Mouse (Mus musculus): ENCODE data around the gene Col23a1. TPM values are rescaled to one million over a fixed set of nuclear protein-coding genes. Genes with fewer than 3 reads are reported as not detected.

Gene Col23a1
- polyA plus RNA-seq, 1 experiment from 2014 or later, result 8.0 TPM

- Histone ChIP-seq H3K4me1 (replicated peaks) (peaks cover 7% of the 10 kb centered on the region; the same call in 1 of the 2 replicates), H3K27ac (replicated peaks) (no peak overlapping the region), H3K27me3 (no peaks in the 10 kb centered on the region), H3K36me3 (no peaks in the 10 kb centered on the region), H3K4me2 (no peak overlapping the region), H3K4me3 (no peak overlapping the region), H3K9ac (no peak overlapping the region), H3K9me3 (no peaks in the 10 kb centered on the region)
- no peak for ATAC-seq (ENCODE audit: low read depth)
- 80% methylated on average over 14 of the region's 14 CpGs for WGBS
Measured at GRCm38 (mm10) chr11:51422713-51423112, 133.0 kb downstream of the Col23a1 start.

GRCm38 (mm10) chr11:51426155-51426554, 136.4 kb downstream of the Col23a1 start:
- ATAC-seq (ENCODE audit: low read depth), result no peak
- no peaks in the 10 kb centered on the region for H3K36me3 ChIP-seq
- WGBS, result 87% methylated on average over 3 of the region's 3 CpGs
- no peaks in the 10 kb centered on the region for H3K27me3 ChIP-seq
- no peak overlapping the region for H3K27ac ChIP-seq (replicated peaks)
- H3K4me1 ChIP-seq (replicated peaks), result no peaks in the 10 kb centered on the region; the same call in 1 of the 2 replicates
- no peaks in the 10 kb centered on the region for H3K9me3 ChIP-seq
- H3K9ac ChIP-seq, result no peak overlapping the region
- no peak overlapping the region for H3K4me3 ChIP-seq
- H3K4me2 ChIP-seq, result no peak overlapping the region

GRCm38 (mm10) chr11:51429428-51430179, 139.9 kb downstream of the Col23a1 start:
- H3K4me1 ChIP-seq (replicated peaks), result no peaks in the 10 kb centered on the region; the same call in 1 of the 2 replicates
- no peaks in the 10 kb centered on the region for H3K9me3 ChIP-seq
- no peak overlapping the region for H3K27ac ChIP-seq (replicated peaks)
- ATAC-seq (ENCODE audit: low read depth), result no peak
- no peak overlapping the region for H3K4me2 ChIP-seq
- no peaks in the 10 kb centered on the region for H3K36me3 ChIP-seq
- no peak overlapping the region for H3K4me3 ChIP-seq
- 48% methylated on average over 16 of the region's 16 CpGs for WGBS
- no peak overlapping the region for H3K9ac ChIP-seq
- no peaks in the 10 kb centered on the region for H3K27me3 ChIP-seq

- Histone ChIP-seq H3K9me3 (no peaks in the 10 kb centered on the region), H3K36me3 (no peaks in the 10 kb centered on the region), H3K27me3 (no peaks in the 10 kb centered on the region), H3K27ac (replicated peaks) (no peak overlapping the region), H3K9ac (no peak overlapping the region), H3K4me3 (no peak overlapping the region), H3K4me2 (no peak overlapping the region), H3K4me1 (replicated peaks) (no peaks in the 10 kb centered on the region; the same call in 1 of the 2 replicates)
- no peak for ATAC-seq (ENCODE audit: low read depth)
- WGBS, result 82% methylated on average over 8 of the region's 8 CpGs
Measured at GRCm38 (mm10) chr11:51430180-51430578, 140.5 kb downstream of the Col23a1 start.

GRCm38 (mm10) chr11:51431287-51431686, 141.6 kb downstream of the Col23a1 start:
- Histone ChIP-seq H3K27me3 (no peaks in the 10 kb centered on the region), H3K4me2 (no peak overlapping the region), H3K27ac (replicated peaks) (no peak overlapping the region), H3K4me1 (replicated peaks) (no peaks in the 10 kb centered on the region; the same call in 1 of the 2 replicates), H3K4me3 (no peak overlapping the region), H3K9me3 (no peaks in the 10 kb centered on the region), H3K9ac (no peak overlapping the region), H3K36me3 (no peaks in the 10 kb centered on the region)
- ATAC-seq (ENCODE audit: low read depth), result no peak
- WGBS, result 77% methylated on average over 3 of the region's 3 CpGs

GRCm38 (mm10) chr11:51431968-51432367, 142.2 kb downstream of the Col23a1 start:
- Histone ChIP-seq H3K27me3 (no peaks in the 10 kb centered on the region), H3K36me3 (no peaks in the 10 kb centered on the region), H3K9ac (no peak overlapping the region), H3K4me3 (no peak overlapping the region), H3K27ac (replicated peaks) (no peak overlapping the region), H3K4me2 (no peak overlapping the region), H3K9me3 (peaks cover 2% of the 10 kb centered on the region; the same call in 1 of the 2 replicates), H3K4me1 (replicated peaks) (no peaks in the 10 kb centered on the region; the same call in 1 of the 2 replicates)
- ATAC-seq (ENCODE audit: low read depth), result no peak
- WGBS, result 76% methylated on average over 8 of the region's 8 CpGs

- 94% methylated on average over 7 of the region's 7 CpGs for WGBS
- Histone ChIP-seq H3K27ac (replicated peaks) (no peak overlapping the region), H3K4me2 (no peak overlapping the region), H3K27me3 (no peaks in the 10 kb centered on the region), H3K4me1 (replicated peaks) (no peaks in the 10 kb centered on the region), H3K4me3 (no peak overlapping the region), H3K36me3 (no peaks in the 10 kb centered on the region), H3K9ac (no peak overlapping the region), H3K9me3 (peaks cover 5% of the 10 kb centered on the region; the same call in 1 of the 2 replicates)
- no peak for ATAC-seq (ENCODE audit: low read depth)
Measured at GRCm38 (mm10) chr11:51442006-51442405, 152.3 kb downstream of the Col23a1 start.

GRCm38 (mm10) chr11:51442599-51442998, 152.9 kb downstream of the Col23a1 start:
- no peak overlapping the region for H3K4me2 ChIP-seq
- no peak overlapping the region for H3K4me3 ChIP-seq
- no peaks in the 10 kb centered on the region for H3K9me3 ChIP-seq
- H3K27ac ChIP-seq (replicated peaks), result no peak overlapping the region
- ATAC-seq (ENCODE audit: low read depth), result no peak
- no peaks in the 10 kb centered on the region for H3K4me1 ChIP-seq (replicated peaks)
- no peaks in the 10 kb centered on the region for H3K27me3 ChIP-seq
- 69% methylated on average over 8 of the region's 8 CpGs for WGBS
- H3K36me3 ChIP-seq, result no peaks in the 10 kb centered on the region
- no peak overlapping the region for H3K9ac ChIP-seq

- WGBS, result 60% methylated on average over 2 of the region's 2 CpGs
- ATAC-seq (ENCODE audit: low read depth), result no peak
- H3K4me1 ChIP-seq (replicated peaks), result peaks cover 5% of the 10 kb centered on the region
- no peak overlapping the region for H3K4me2 ChIP-seq
- H3K36me3 ChIP-seq, result no peaks in the 10 kb centered on the region
- H3K4me3 ChIP-seq, result no peak overlapping the region
- H3K27me3 ChIP-seq, result no peaks in the 10 kb centered on the region
- no peak overlapping the region for H3K9ac ChIP-seq
- H3K9me3 ChIP-seq, result no peaks in the 10 kb centered on the region
- H3K27ac ChIP-seq (replicated peaks), result no peak overlapping the region
Measured at GRCm38 (mm10) chr11:51443818-51444217, 154.1 kb downstream of the Col23a1 start.

GRCm38 (mm10) chr11:51444649-51445048, 154.9 kb downstream of the Col23a1 start:
- Histone ChIP-seq H3K4me3 (no peak overlapping the region), H3K27ac (replicated peaks) (no peak overlapping the region), H3K9me3 (no peaks in the 10 kb centered on the region), H3K9ac (no peak overlapping the region), H3K4me2 (no peak overlapping the region), H3K4me1 (replicated peaks) (peaks cover 7% of the 10 kb centered on the region), H3K27me3 (no peaks in the 10 kb centered on the region), H3K36me3 (no peaks in the 10 kb centered on the region)
- 80% methylated on average over 7 of the region's 7 CpGs for WGBS
- ATAC-seq (ENCODE audit: low read depth), result no peak

GRCm38 (mm10) chr11:51446711-51447425, 157.1 kb downstream of the Col23a1 start:
- no peaks in the 10 kb centered on the region for H3K27me3 ChIP-seq
- no peak for ATAC-seq (ENCODE audit: low read depth)
- 40% methylated on average over 6 of the region's 6 CpGs for WGBS
- no peak overlapping the region for H3K4me2 ChIP-seq
- no peak overlapping the region for H3K9ac ChIP-seq
- H3K9me3 ChIP-seq, result no peaks in the 10 kb centered on the region
- peaks cover 9% of the 10 kb centered on the region for H3K4me1 ChIP-seq (replicated peaks)
- H3K27ac ChIP-seq (replicated peaks), result no peak overlapping the region
- H3K36me3 ChIP-seq, result no peaks in the 10 kb centered on the region
- H3K4me3 ChIP-seq, result no peak overlapping the region

GRCm38 (mm10) chr11:51448256-51448655, 158.5 kb downstream of the Col23a1 start:
- Histone ChIP-seq H3K4me3 (no peak overlapping the region), H3K36me3 (no peaks in the 10 kb centered on the region), H3K9me3 (no peaks in the 10 kb centered on the region), H3K4me2 (no peak overlapping the region), H3K27ac (replicated peaks) (no peak overlapping the region), H3K4me1 (replicated peaks) (peaks cover 11% of the 10 kb centered on the region), H3K27me3 (no peaks in the 10 kb centered on the region), H3K9ac (no peak overlapping the region; the same call in 1 of the 2 replicates)
- 69% methylated on average over 4 of the region's 4 CpGs for WGBS
- no peak for ATAC-seq (ENCODE audit: low read depth)
